Mouse (Mus musculus) hindbrain, postnatal 0 days (tissue): Measurements from ENCODE around the gene Bco2. TPM values are rescaled to one million over a fixed set of nuclear protein-coding genes. Genes with fewer than 3 reads are reported as not detected.

Source experiments
- ATAC-seq: fragments of 200-750 bp; cut with Nextera tagmentation; 2 replicates; pipeline ENCODE4 v1.8.0; 2017; ENCODE audit warnings: mild to moderate bottlenecking, moderate TSS enrichment, moderate library complexity
- DNase-seq: peaks from one replicate; pipeline ENCODE4 v3.0.0-alpha.2; 2015; ENCODE audit warnings: low spot score
- H3K27ac ChIP-seq: fragments of 300-500 bp; sonication (generic); 2 replicates; pipeline ENCODE4 v1.5.1; 2014; ENCODE audit warnings: mild to moderate bottlenecking
- H3K27me3 ChIP-seq: fragments of 300-500 bp; sonication (generic); 2 replicates; pipeline ENCODE4 v1.6.1; 2014; ENCODE audit warnings: low read length, mixed read lengths; ENCODE audit not compliant: insufficient read depth
- H3K36me3 ChIP-seq: fragments of 300-500 bp; sonication (generic); 2 replicates; pipeline ENCODE4 v1.6.1; 2014; ENCODE audit warnings: low read length, mixed read lengths; ENCODE audit not compliant: insufficient read depth
- H3K4me1 ChIP-seq: fragments of 300-500 bp; sonication (generic); 2 replicates; pipeline ENCODE4 v1.6.1; 2014; ENCODE audit warnings: antibody characterized with exemption, low read length, mixed read lengths; ENCODE audit not compliant: insufficient read depth
- H3K4me2 ChIP-seq: fragments of 300-500 bp; sonication (generic); 2 replicates; pipeline ENCODE4 v1.6.1; 2014; ENCODE audit warnings: low read depth, mild to moderate bottlenecking, low read length, moderate library complexity, mixed read lengths
- H3K4me3 ChIP-seq: fragments of 300-500 bp; sonication (generic); 2 replicates; pipeline ENCODE4 v1.5.1; 2014; ENCODE audit warnings: low read length
- H3K9ac ChIP-seq: fragments of 300-500 bp; sonication (generic); replicated peaks from 2 replicates; pipeline ENCODE4 v1.6.1; 2014; ENCODE audit warnings: mild to moderate bottlenecking, low read length, moderate library complexity, mixed read lengths
- H3K9me3 ChIP-seq: fragments of 300-500 bp; sonication (generic); 2 replicates; pipeline ENCODE4 v1.6.1; 2016; ENCODE audit warnings: low read length, mixed read lengths
- CTCF ChIP-seq: IDR thresholded peaks from 2 replicates; pipeline ENCODE4 v1.5.1; 2016; ENCODE audit warnings: antibody characterized with exemption, control low read depth, low read depth
- WGBS: fragments of 180-500 bp; shearing (Covaris S2); extraction: QIAGEN DNeasy Blood & Tissue Kit; methylation state at CpG from one replicate; pipeline ENCODE4 v1.1.7; 2014; 5-methylcytosine and 5-hydroxymethylcytosine counted together
- polyA plus RNA-seq: library from polyadenylated mRNA; unstranded; fragments of >200 nt; fragmentation: Nextera tagmentation; extraction: Ambion mirVana; gene quantifications from 2 replicates; pipeline ENCODE4 v1.2.1, GENCODE M21; 2015
- total RNA-seq: library from RNA; depleted of rRNA; stranded (reverse); fragments of >200 nt; gene quantifications from 2 replicates; pipeline ENCODE4 v1.2.3, GENCODE M21; 2014

Gene Bco2
- total and polyA plus RNA-seq, 2 experiments from 2014 or later, result 0.21 to 0.48 TPM

DNA sequence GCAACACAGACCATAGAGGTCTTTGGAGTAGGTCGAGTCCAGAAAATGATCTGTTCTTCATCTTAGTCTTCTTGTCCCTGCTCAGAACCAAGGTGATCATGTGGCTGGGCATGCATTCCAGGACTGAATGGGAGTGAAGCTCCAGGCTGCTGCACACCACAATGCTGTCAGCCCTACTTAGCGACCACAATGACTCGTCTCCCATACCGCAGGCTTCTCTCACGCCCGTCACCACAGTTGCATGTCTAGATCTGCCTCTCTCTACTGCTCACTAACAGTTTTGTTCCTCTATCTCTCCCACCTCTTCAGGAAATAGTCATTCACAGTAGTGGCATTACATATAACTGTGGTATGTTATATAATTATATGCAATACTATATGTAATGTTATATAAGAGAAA is 34.2 kb downstream of the Bco2 start:
- H3K4me1 ChIP-seq, result no peaks in the 10 kb centered on the region
- DNase-seq (no peak), ATAC-seq (no peak)
- 89% methylated on average over 6 of the region's 6 CpGs for WGBS
- no peak overlapping the region for H3K4me3 ChIP-seq
- no peaks in the 10 kb centered on the region for H3K36me3 ChIP-seq
- no peak overlapping the region for H3K9ac ChIP-seq
- no peaks in the 10 kb centered on the region for H3K9me3 ChIP-seq
- TF ChIP-seq CTCF, result no peak
- H3K27me3 ChIP-seq, result no peaks in the 10 kb centered on the region
- H3K4me2 ChIP-seq, result no peak overlapping the region
- H3K27ac ChIP-seq, result no peak overlapping the region

DNA sequence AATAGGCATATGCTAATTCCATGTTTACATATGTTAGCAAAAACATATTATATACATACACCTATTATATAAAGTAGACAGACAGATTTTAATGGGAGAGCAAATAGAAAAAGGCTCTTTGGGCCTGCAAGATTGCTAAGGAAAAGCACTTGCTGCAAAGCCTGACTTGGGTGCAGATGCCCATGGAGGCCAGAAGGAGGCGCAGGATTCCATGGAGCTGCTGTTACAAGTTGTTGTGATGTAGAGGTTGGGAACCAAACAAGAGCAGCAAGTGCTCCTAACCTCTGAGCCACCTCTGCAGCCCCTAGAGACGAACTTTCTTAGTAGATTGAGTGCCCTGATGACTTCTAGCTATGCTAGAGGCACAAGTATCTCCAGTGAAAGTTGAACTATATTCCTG is 36.2 kb downstream of the Bco2 start:
- no peak overlapping the region for H3K27ac ChIP-seq
- no peaks in the 10 kb centered on the region for H3K27me3 ChIP-seq
- H3K4me1 ChIP-seq, result no peaks in the 10 kb centered on the region
- no peak for ATAC-seq
- H3K4me3 ChIP-seq, result no peak overlapping the region
- H3K9me3 ChIP-seq, result no peaks in the 10 kb centered on the region
- peak; percentile 42 for DNase-seq
- no peak overlapping the region for H3K9ac ChIP-seq
- peak; percentile 63 for TF ChIP-seq CTCF
- no peaks in the 10 kb centered on the region for H3K36me3 ChIP-seq
- WGBS, result 7% methylated on average over 2 of the region's 2 CpGs
- no peak overlapping the region for H3K4me2 ChIP-seq

DNA sequence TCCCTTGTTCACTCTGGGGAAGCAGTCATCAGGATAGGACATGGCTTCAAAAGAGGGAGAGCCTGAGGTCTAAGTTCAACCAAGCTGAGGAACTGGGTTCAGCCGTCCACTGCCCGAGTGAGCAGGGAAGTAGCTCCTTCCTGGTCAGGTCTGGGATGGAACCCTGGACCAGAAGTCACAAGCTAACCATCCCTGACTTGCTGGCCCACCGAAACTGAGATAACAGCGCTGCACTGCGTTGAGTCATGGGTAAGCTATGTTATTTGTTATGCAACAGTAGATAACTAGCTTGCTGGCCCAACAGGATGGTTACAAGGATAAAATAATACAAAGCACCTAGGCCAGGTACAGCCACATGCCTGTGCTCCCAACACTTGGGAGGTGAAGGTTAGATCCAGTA is 39.5 kb downstream of the Bco2 start:
- Histone ChIP-seq H3K4me1 (no peaks in the 10 kb centered on the region), H3K27ac (no peak overlapping the region), H3K27me3 (no peaks in the 10 kb centered on the region), H3K9me3 (no peaks in the 10 kb centered on the region), H3K9ac (no peak overlapping the region), H3K36me3 (no peaks in the 10 kb centered on the region), H3K4me2 (no peak overlapping the region), H3K4me3 (no peak overlapping the region)
- ATAC-seq, result no peak
- DNase-seq, result no peak
- TF ChIP-seq CTCF, result no peak
- 85% methylated on average over 5 of the region's 5 CpGs for whole genome bisulfite sequencing

DNA sequence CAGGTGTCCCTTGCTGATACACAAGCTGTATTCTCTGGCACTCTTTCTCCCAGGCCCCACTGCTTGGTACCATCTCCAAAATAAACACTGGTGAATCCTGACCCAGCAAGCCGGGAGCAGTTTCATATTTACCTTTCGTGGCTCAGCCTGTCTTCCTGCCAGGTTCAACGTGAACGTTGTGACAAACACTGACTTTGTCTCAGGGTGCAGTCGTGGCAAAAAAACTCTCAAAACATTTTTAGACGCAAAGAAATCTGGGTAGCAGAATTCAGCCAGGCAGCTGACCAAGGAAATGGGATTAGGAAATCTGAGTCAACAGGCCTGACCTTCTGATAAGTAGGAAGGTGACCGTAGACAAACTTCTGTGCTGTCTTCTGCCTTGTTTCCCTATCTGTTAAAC is 47.4 kb downstream of the Bco2 start:
- no peak overlapping the region for H3K27ac ChIP-seq
- H3K4me3 ChIP-seq, result no peak overlapping the region
- no peaks in the 10 kb centered on the region for H3K4me1 ChIP-seq
- ATAC-seq, result no peak
- no peak for TF ChIP-seq CTCF
- no peak for DNase-seq
- no peaks in the 10 kb centered on the region for H3K27me3 ChIP-seq
- H3K36me3 ChIP-seq, result no peaks in the 10 kb centered on the region
- WGBS, result 77% methylated on average over 7 of the region's 7 CpGs
- no peaks in the 10 kb centered on the region for H3K9me3 ChIP-seq
- no peak overlapping the region for H3K9ac ChIP-seq
- no peak overlapping the region for H3K4me2 ChIP-seq

DNA sequence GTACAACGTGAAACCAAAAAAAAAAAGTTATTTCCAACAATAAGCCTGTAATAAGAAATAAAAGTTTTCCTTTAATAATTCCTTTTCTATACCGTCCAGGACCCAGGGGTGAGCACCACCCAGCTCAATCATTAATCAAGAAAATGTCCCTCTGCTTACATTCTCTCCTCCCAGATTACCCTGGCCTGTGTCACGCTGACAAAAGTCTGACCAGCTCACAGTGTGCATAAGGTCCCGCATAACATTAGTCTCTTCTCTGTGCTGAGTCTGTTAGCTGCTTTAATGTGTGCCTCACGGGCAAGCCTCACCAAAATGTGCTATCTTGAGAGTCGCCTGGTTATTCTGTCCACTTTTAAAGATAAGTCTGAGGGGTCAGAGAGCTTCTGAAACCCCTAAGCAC is 49.6 kb downstream of the Bco2 start:
- H3K27ac ChIP-seq, result no peak overlapping the region
- no peak overlapping the region for H3K9ac ChIP-seq
- no peak for TF ChIP-seq CTCF
- WGBS, result 57% methylated on average over 6 of the region's 6 CpGs
- H3K27me3 ChIP-seq, result no peaks in the 10 kb centered on the region
- no peak for ATAC-seq
- H3K4me3 ChIP-seq, result no peak overlapping the region
- H3K36me3 ChIP-seq, result no peaks in the 10 kb centered on the region
- DNase-seq, result no peak
- H3K9me3 ChIP-seq, result no peaks in the 10 kb centered on the region
- no peak overlapping the region for H3K4me2 ChIP-seq
- no peaks in the 10 kb centered on the region for H3K4me1 ChIP-seq

DNA sequence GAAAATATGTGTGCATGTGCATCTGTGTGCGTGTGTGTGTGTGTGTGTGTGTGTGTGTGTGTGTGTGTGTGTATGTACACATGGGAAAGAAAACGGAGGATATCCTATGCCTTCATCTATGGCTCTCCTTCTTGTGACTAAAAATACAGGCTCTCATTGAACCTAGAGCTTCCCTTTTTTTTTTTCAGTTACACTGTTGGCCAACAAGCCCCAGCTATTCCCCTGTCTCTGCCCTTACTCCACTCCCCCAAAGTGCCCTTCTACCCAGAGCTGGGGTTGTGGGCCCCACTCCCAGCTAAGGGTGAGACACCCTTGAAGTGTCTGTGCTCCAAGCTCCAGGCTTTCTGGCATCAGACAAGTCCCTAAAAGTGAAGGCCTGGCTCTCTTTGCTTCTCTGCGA is 52.0 kb downstream of the Bco2 start:
- Histone ChIP-seq H3K27me3 (no peaks in the 10 kb centered on the region), H3K36me3 (no peaks in the 10 kb centered on the region), H3K4me2 (no peak overlapping the region), H3K4me3 (no peak overlapping the region), H3K4me1 (no peaks in the 10 kb centered on the region), H3K9me3 (no peaks in the 10 kb centered on the region), H3K27ac (no peak overlapping the region), H3K9ac (no peak overlapping the region)
- 94% methylated on average over 3 of the region's 3 CpGs for WGBS
- DNase-seq, result no peak
- ATAC-seq, result no peak
- TF ChIP-seq CTCF, result no peak

DNA sequence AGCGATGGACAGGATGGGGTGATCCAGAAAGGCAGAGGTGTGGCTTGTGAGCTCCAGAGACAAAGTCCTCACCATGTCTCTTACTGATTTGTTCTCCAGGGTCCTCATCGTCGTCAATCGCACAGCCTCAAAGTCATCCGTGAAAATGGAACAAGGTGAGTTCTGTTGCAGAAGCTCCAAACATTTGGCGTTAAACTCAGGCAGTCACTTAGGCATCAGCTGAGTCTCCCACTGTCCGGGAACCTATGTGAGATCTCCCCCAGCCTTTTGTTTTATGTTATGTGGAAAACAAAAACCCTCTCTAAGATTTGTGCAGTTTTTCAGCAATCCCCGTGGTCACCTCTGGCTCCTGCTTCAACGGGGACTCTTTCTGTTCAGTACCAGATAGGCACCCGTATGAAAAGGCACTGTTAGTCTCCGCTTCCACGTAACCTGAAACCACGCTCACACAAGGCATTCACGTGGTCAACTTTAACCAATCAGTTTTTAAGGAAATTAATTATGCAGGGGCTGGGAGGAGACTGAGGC is 53.9 kb downstream of the Bco2 start:
- Histone ChIP-seq H3K4me2 (peak overlapping the region; percentile 55), H3K4me3 (peak overlapping the region; percentile 23), H3K27me3 (no peaks in the 10 kb centered on the region), H3K36me3 (no peaks in the 10 kb centered on the region), H3K9ac (peak overlapping the region; percentile 24; the same call in 1 of the 2 replicates), H3K27ac (peak overlapping the region; percentile 54; the same call in 1 of the 2 replicates), H3K9me3 (no peaks in the 10 kb centered on the region), H3K4me1 (no peaks in the 10 kb centered on the region)
- peak; percentile 76 for DNase-seq
- peak; percentile 88 for ATAC-seq
- 32% methylated on average over 14 of the region's 14 CpGs for WGBS
- TF ChIP-seq CTCF, result no peak
